Mouse (Mus musculus) stomach, postnatal 0 days (tissue): ENCODE data around the gene Lpin2.

Experiments
- CTCF ChIP-seq: IDR thresholded peaks from 2 replicates; pipeline ENCODE4 v1.5.1; 2016; ENCODE audit warnings: antibody characterized with exemption, low read depth, mild to moderate bottlenecking, moderate library complexity
- EP300 ChIP-seq: optimal IDR thresholded peaks from 2 replicates; pipeline ENCODE3; 2016; ENCODE audit warnings: antibody characterized with exemption

GRCm38 (mm10) chr17:71285929-71286328 is 103.6 kb downstream of the Lpin2 start:
- TF ChIP-seq CTCF (no peak), EP300 (no peak)
